Mouse (Mus musculus) layer of hippocampus, adult 8-10 months (tissue): ENCODE measurements around the gene Ttc28. TPM values are rescaled to one million over a fixed set of nuclear protein-coding genes. Genes with fewer than 3 reads are reported as not detected.

Source experiments
- DNase-seq, 2 experiments: peaks; one replicate each; pipeline ENCODE4 v3.0.0; 2022; ENCODE audit warnings: low spot score in 2 of 2
- total RNA-seq, 4 experiments: library from RNA; stranded (reverse); gene quantifications; 2 replicates each; pipeline ENCODE4 v1.2.4; 2022

Gene Ttc28
- total RNA-seq, 4 experiments from 2014 or later = 9.5 to 15.1 (median 12.2) TPM

DNA sequence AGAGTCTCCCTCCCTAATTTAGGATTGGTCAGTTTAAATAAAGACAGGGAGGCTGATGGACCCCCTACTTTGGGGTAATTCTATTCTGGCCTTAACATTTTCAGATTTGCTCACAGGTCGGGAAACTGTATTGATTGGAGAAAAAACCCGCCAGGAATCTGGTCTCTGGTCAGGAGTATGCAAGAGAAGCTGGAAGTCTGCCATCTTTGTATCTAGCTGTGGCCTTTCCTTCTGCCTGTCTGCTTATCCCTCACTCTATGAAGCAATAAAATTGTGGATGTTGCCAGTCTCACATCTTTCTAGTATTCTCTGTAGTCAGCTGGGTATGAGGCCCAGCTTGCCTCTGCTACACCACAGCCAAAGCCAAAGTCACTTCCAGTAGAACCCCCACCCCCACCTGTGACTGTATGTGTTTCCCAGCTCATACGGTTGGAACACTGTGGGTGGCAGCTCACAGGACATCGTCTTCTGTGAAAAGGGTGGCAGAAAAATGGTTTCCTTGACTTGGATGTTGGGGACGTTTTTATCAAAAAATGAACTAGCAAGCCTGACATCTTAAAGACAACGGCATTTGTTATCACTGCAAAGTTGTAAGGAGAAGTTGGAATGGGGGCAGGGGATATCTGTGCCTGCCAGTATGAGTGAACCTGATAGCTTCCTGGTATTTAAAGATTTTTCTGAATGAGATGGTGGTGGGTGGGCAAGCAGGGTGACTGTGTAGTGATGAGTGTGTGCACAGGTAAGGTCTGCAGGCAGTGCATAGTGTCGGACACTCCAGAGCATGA is 281.7 kb downstream of the Ttc28 start:
- no peak for DNase-seq

DNA sequence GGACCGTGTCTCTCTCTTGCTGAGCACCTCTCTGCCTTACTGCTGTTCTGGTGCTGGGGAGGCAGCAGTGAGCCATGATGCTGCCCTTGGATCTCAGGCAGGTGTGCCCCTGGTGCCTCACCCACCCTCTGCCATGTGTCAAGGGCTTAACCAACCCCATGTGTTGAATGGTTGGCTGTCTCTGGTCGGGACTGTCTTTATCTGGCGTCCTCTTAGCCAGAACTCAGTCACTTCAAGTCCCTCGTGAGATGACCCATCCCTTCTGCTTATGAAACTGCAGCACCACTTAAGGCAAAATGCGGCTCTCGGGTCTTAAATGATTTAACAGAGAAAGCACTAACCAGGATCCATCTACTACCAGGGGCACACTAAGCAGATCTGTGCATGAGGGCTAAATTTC is 283.3 kb downstream of the Ttc28 start:
- DNase-seq = no peak

DNA sequence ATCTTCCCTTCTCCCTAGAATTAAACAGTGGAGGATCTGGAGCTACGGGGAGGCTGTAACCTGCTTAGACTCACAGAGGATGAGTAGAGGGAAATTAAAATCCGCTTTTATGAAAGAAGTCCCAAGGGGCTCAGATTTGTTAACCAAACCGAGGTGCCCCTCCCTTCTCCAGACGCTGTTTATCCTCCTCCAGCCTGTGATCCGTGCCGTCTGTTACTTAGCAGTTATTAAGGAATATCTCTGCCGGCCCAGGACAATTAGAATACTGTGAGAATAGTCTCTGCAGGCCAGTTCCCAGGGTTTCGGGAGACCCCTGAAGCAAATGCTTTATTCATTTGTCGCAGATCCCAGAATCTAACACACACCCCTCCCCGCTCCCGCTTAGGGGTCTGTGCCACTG is 283.8 kb downstream of the Ttc28 start:
- no peak for DNase-seq

DNA sequence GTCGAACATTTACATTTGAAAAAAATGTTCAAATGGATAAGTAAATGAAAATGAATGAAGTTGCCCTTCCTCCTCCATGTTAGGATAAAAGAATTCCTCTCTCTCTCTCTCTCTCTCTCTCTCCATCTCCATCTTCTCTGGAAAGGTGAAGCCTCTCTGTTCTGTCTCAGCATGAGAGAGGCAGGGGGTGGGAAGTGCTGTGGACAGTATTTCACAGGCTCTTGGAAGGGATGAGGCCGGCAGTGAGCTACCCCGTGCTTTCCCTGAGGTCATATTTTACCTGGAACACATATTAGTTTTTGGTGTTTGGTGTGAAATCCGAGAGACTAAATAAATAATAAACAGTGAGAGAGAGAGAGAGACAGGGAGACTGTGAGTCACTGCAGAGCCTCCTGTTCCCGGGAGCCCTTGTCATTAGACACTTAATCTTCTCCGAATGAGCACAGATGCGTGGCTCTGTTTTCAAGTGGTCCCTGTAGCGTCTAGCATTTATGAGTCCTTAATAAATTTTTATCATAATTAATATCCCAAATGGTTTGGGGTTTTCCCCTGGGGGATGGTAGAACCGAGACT is 284.8 kb downstream of the Ttc28 start:
- no peak for DNase-seq

DNA sequence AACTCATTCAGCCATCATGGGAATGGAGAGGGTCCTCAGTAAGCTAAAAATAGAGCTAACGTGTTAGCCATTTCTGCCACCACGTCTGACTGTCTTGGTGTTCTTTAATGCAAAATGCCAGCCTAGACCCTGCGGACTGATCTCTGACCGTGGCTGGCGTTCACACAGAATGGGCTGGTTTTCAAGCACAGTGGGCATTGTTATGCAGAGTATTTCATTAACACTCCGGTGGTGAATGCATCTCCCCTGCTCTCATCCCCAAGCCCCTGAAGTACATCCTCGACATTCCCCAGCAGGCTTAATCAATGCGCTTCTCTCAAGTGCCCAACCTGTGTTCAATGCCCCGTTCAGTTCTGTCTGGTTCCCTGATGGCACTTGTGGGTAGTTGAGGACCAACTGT is 290.8 kb downstream of the Ttc28 start:
- DNase-seq = no peak

DNA sequence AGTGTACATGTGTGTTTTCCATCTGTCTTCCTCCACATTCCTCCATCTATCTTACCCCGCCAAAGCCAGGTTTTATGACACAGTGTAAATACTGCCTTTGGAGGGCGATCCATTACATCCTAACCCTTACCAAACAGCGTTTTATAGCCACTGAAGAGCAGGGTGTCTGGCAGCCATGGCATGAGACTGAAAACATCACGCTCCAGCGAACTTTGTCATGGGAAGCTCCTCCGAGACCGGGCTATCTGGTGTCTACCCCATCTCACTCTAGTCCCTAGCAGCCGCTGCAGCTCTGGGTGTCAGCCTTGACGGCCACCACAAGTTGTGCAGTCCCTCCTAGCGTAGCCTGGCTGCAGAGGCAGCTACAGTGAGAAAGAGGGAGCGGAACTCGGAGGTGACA is 295.8 kb downstream of the Ttc28 start:
- DNase-seq = no peak

GRCm38 (mm10) chr5:111175842-111176241 is 296.2 kb downstream of the Ttc28 start:
- DNase-seq = no peak

GRCm38 (mm10) chr5:111176441-111176840 is 296.8 kb downstream of the Ttc28 start:
- DNase-seq = no peak

DNA sequence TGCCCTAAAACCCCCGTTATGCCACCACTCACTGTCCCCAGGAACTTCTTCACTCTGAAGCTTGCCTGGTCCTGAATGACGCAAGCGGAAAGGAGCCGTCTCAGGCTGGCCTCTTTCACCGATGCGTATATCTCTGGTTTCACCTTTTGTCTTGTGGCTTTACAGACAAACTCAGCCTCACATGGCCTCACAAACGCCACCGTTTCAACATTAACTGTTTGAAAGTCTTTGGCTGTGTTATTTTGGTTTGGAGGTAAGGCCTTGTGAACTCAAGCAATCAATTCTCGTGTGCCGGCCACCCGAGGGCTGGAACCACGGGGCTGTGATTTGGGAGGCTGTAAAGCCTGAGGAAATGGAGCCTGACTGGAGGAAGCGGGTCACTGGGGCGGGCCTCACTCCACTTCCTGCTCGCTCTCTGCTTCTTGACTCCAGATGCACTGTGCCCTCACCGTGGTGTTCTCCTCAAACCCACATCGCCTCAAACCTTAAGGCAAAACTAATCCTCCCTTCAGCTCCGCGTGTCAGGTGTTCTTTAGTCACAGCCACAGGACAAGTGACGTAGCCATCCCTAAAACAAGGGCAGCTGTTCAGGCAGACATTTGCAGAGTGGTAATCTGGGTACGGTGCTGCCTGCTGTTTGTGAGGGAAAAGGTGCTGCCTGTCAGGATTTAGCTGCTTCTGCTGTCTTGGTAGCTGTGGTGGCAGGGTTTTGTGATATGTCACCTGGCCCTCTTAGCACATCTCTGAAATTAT is 298.9 kb downstream of the Ttc28 start:
- no peak for DNase-seq

- DNase-seq = peak; percentile 11 to 22
Measured at GRCm38 (mm10) chr5:111179651-111180050, 300.0 kb downstream of the Ttc28 start.

DNA sequence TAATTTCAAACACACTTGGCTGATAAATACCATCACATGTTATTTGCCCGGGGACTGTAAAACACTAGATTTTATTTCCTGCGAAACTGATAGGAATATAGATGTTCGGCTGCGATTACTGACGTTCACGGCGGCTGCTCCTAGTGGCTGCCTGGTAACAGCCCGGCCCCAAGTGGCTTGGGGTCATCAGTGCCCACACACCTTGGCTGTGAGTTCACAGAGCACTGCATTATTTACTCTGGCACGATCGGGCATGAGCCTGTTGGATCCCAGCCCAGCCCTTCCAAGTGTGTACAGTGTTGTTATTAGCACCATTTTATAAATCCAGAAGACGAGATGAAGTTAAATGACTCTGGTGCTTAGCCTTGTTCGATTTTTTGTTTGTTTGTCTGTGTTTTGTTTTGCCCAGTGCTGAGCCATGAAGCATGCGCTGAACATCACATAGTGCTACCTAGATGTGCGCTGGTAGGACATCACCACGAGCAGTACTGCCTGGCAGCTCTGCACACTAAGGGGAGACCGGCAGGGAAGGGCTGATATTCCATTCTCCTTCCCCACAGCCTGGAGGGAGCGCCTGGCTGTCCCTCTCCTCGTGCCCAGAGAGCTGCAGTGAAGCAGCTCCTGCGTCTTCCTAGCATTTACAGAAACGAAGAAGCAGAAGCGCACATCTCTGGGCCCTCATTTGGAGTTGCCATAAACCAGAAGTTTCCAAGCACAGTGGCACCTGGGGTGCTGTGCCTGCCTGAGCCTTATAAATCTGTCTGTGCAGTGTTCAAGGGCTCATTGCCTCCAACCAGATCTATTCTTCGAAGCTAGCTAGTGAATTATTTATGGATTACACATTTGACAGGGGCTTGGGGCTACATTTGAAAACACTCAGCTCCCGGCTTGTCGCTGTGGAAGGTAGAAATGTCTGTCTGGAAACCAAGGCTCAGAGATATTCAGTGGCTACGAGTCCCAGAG is 300.8 kb downstream of the Ttc28 start:
- DNase-seq = no peak

DNA sequence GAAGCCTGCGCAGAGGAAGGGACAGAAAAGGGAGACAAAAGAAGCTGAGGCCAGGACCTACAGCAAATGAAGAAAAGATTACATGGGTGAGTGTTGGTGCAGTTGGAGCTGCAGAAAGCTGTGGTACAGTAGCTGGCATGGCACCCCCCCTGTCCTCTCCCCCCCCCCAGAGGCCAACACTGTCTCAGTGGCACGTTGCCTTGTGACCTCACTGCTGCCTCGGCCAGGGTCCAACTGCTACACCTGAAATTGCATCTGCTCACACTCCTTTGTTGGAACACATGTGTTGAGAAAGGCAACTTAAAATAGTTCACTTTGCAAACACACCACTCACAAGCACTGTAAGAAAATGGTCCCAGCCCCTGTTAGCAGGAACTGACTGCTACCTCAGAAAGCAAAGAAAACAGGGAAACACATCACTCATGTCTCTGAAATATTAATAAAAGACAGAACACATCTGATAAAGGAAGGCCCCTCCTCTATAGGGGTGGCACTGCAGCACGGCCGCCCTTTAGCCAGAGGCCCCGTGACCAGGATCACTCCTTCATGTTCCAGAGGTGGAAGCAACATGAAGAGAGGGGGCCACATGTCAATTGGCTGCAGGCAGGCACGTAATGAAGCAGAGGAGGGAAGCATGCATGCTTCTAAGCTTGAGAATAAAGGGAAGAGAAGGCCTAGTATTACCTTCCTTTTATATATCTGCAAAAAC is 301.8 kb downstream of the Ttc28 start:
- DNase-seq = no peak

DNA sequence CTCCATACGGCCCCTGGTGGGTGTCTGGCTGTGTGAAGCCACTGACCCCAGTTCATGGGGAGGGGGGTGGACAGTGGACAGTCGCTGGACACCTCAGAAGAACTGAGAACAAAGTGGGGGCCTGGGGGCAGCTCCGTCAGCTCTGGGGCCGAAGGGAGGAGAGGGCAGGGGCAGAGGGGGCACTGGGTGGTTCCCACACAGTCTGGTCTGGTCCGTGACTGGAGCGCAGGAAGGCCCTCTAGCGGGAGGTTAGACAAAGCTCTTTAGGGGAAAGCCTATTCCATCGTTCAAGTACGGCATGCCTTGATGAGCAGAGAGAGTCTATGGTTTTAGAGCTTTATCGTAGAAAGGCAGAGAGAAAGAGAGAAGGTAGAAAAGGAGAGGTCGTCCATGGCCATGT is 307.0 kb downstream of the Ttc28 start:
- DNase-seq = no peak

- no peak for DNase-seq
Measured at GRCm38 (mm10) chr5:111191972-111192371, 312.4 kb downstream of the Ttc28 start.

- no peak for DNase-seq
Measured at GRCm38 (mm10) chr5:111194829-111195228, 315.2 kb downstream of the Ttc28 start.

DNA sequence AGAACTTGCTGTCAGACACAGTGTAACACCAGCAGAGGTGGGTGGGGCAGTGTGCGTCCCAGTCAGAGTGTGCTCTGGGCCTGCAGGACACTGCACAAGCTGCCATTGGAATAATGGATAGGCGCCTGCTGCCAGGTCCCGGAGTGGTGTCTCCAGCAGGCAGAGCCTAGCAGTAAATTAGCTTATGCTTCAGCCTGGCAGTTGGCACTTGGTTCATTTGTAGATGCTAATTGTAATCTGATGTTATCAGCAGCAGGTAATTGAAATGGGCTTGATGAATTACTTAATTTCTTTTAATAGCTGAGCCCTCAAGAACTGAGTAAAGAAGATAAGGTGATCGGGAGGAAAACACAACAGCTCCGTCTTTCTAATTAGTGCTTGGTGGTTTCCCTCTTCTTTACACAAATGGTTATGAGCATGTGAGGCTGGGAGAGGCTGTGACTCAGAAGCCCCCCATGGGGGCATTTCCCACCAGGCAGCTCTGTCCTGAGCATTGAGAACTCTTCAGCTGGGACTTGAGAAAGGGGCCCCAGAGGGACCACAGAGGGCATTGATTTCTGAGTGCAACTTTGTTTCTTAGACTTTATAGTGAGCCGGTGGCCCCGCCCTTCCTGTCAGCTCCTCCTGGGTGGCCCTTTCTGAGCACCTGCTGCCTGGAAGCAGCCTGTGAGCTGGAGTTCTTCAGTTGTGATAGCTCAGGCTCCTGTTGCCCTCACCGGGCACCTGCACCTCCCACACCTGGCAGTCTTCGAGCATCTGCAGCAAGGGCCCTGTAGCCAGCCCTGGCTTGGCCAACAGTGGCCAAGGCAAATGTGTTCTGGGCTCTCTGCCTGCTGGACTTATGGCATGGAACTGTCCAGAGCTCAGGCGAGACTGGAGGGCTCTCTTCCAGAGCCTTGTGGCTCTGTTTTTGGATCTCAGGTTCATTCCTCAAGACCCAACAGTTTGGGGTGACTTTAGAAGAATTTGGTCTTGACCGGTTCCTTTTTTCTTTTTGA is 316.2 kb downstream of the Ttc28 start:
- DNase-seq = no peak

DNA sequence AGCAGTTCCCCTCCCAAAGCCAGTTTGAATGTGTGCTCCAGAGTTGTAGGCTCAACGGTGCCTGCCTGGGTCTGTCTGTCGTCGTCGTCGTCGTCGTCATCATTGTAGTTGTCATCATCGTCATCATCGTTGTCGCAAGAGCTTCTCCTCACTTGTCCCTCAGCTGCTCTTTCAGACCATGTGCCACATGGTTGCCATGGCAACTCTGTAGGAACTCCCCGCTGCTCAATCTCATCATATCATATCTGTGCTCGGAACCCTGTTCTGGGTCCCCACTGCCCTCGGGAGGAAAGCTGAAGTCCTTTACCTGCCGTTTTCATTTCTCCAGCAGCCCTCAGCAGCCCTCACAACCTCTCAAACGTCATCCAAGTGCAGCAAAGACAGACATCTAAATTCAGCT is 318.1 kb downstream of the Ttc28 start:
- DNase-seq = no peak

- no peak for DNase-seq
Measured at GRCm38 (mm10) chr5:111200167-111200840, 320.7 kb downstream of the Ttc28 start.
